ENCODE assay signal across 19 mouse cellular contexts in genomic region chr4:24248142-24249054, GRCm38 (mm10).
A peak's percentile ranks its signal among the peaks of the same experiment; 100 is the strongest.
DNase-seq lines count a peak whose midpoint lies in the region; ATAC-seq lines count a peak whose summit lies in the region.
"Had no signal": no experiment of that assay in that cellular context is flagged by ENCODE, and none has a peak within 500 bp of the region (broad histone marks: within the 10 kb centered on the region; RNA-seq: fewer than 3 reads in every experiment).

No protein-coding gene starts in this region.

- no peak for DNase-seq in midbrain, embryonic 11.5 days (ENCODE audit: low spot score, missing footprints)
- DNase-seq in forebrain, embryonic 11.5 days (ENCODE audit: low spot score) = no peak
- DNase-seq in cerebellum, adult 18-20 months = no peak
- DNase-seq: adrenal gland, adult 8-10 months; adrenal gland, postnatal 36 days; cerebellum, adult 11 months; cerebellum, adult 9-10 months; cerebellum, postnatal 25 days; gastrocnemius, postnatal 25 days; heart, postnatal 4 days; kidney, adult 18-20 months had no signal

- peak; percentile 83 for ATAC-seq in midbrain, embryonic 13.5 days
- ATAC-seq in midbrain, embryonic 11.5 days (ENCODE audit: low FRiP score) = no peak; the same call in 1 of the 2 replicates
- peak; percentile 85 for ATAC-seq in forebrain, embryonic 11.5 days (replicated peaks; ENCODE audit: low FRiP score)
- peak; percentile 96 for ATAC-seq in forebrain, embryonic 15.5 days (replicated peaks)
- ATAC-seq in midbrain, embryonic 16.5 days = peak; percentile 79
- no peak for ATAC-seq in CD4-positive, CD25-positive, alpha-beta regulatory T cell, adult 4 months
- ATAC-seq: hindbrain, postnatal 0 days had no signal

- H3K4me1 ChIP-seq in midbrain, embryonic 13.5 days (replicated peaks) = peaks cover 7% of the 10 kb centered on the region; the same call in 1 of the 2 replicates
- H3K4me1 ChIP-seq in midbrain, embryonic 11.5 days (ENCODE audit: control insufficient read depth, insufficient read depth, low read length) = no peaks in the 10 kb centered on the region
- no peaks in the 10 kb centered on the region; the same call in 1 of the 2 replicates for H3K4me1 ChIP-seq in forebrain, embryonic 11.5 days (replicated peaks; ENCODE audit: control insufficient read depth, insufficient read depth, low read length)
- H3K4me1 ChIP-seq in forebrain, embryonic 15.5 days = peaks cover 15% of the 10 kb centered on the region
- H3K4me1 ChIP-seq in midbrain, embryonic 16.5 days (ENCODE audit: control insufficient read depth, insufficient read depth, low read length) = no peaks in the 10 kb centered on the region
- H3K4me1 ChIP-seq: embryonic facial prominence, embryonic 13.5 days; heart, embryonic 13.5 days had no signal

- H3K9me3 ChIP-seq in midbrain, embryonic 13.5 days = no peaks in the 10 kb centered on the region
- no peaks in the 10 kb centered on the region for H3K9me3 ChIP-seq in midbrain, embryonic 11.5 days (ENCODE audit: control insufficient read depth, low read length)
- no peaks in the 10 kb centered on the region for H3K9me3 ChIP-seq in forebrain, embryonic 11.5 days (ENCODE audit: control insufficient read depth, low read length)
- no peaks in the 10 kb centered on the region for H3K9me3 ChIP-seq in forebrain, embryonic 15.5 days
- H3K9me3 ChIP-seq in midbrain, embryonic 16.5 days (replicated peaks; ENCODE audit: control insufficient read depth, low read length, poor library complexity, severe bottlenecking) = no peaks in the 10 kb centered on the region
- H3K9me3 ChIP-seq: embryonic facial prominence, embryonic 13.5 days; heart, embryonic 13.5 days; hindbrain, embryonic 13.5 days had no signal

- 58% methylated on average over 6 of the region's 6 CpGs for whole genome bisulfite sequencing in midbrain, embryonic 13.5 days
- WGBS in midbrain, embryonic 11.5 days = 79% methylated on average over 6 of the region's 6 CpGs
- 44% methylated on average over 6 of the region's 6 CpGs for WGBS in forebrain, embryonic 11.5 days
- 11% methylated on average over 6 of the region's 6 CpGs for WGBS in forebrain, embryonic 15.5 days
- 41% methylated on average over 6 of the region's 6 CpGs for WGBS in midbrain, embryonic 16.5 days

- no peaks in the 10 kb centered on the region for H3K27me3 ChIP-seq in midbrain, embryonic 13.5 days
- no peaks in the 10 kb centered on the region for H3K27me3 ChIP-seq in midbrain, embryonic 11.5 days (ENCODE audit: control insufficient read depth, insufficient read depth, low read length)
- no peaks in the 10 kb centered on the region for H3K27me3 ChIP-seq in forebrain, embryonic 11.5 days (ENCODE audit: control insufficient read depth, insufficient read depth, low read length)
- no peaks in the 10 kb centered on the region for H3K27me3 ChIP-seq in forebrain, embryonic 15.5 days
- H3K27me3 ChIP-seq in midbrain, embryonic 16.5 days (ENCODE audit: control insufficient read depth, insufficient read depth, low read depth, low read length) = no peaks in the 10 kb centered on the region
- H3K27me3 ChIP-seq: embryonic facial prominence, embryonic 13.5 days; heart, embryonic 13.5 days; hindbrain, embryonic 13.5 days had no signal

- H3K4me2 ChIP-seq in midbrain, embryonic 13.5 days (replicated peaks) = no peak overlapping the region
- H3K4me2 ChIP-seq in midbrain, embryonic 11.5 days = no peak overlapping the region
- 0 out of 2 replicates have a peak overlapping the region, but pooled peaks have one; percentile 11 for H3K4me2 ChIP-seq in forebrain, embryonic 11.5 days (ENCODE audit: low read depth, low read length, severe bottlenecking)
- no peak overlapping the region; the same call in 1 of the 2 replicates for H3K4me2 ChIP-seq in forebrain, embryonic 15.5 days (replicated peaks)
- H3K4me2 ChIP-seq in midbrain, embryonic 16.5 days (ENCODE audit: low read length) = no peak overlapping the region
- H3K4me2 ChIP-seq: embryonic facial prominence, embryonic 13.5 days; heart, embryonic 13.5 days; hindbrain, embryonic 13.5 days had no signal

- no peaks in the 10 kb centered on the region for H3K36me3 ChIP-seq in midbrain, embryonic 13.5 days
- no peaks in the 10 kb centered on the region for H3K36me3 ChIP-seq in midbrain, embryonic 11.5 days (ENCODE audit: control insufficient read depth, insufficient read depth, low read length)
- no peaks in the 10 kb centered on the region for H3K36me3 ChIP-seq in forebrain, embryonic 11.5 days (ENCODE audit: control insufficient read depth, insufficient read depth, low read length)
- no peaks in the 10 kb centered on the region for H3K36me3 ChIP-seq in forebrain, embryonic 15.5 days
- no peaks in the 10 kb centered on the region for H3K36me3 ChIP-seq in midbrain, embryonic 16.5 days (ENCODE audit: control insufficient read depth, insufficient read depth, low read length)
- H3K36me3 ChIP-seq: embryonic facial prominence, embryonic 13.5 days; heart, embryonic 13.5 days; hindbrain, embryonic 13.5 days had no signal

- H3K4me3 ChIP-seq in midbrain, embryonic 13.5 days (replicated peaks) = no peak overlapping the region
- H3K4me3 ChIP-seq in midbrain, embryonic 11.5 days (ENCODE audit: low read depth, low read length) = no peak overlapping the region
- no peak overlapping the region for H3K4me3 ChIP-seq in forebrain, embryonic 11.5 days (ENCODE audit: low read depth, low read length)
- no peak overlapping the region for H3K4me3 ChIP-seq in forebrain, embryonic 15.5 days
- no peak overlapping the region for H3K4me3 ChIP-seq in midbrain, embryonic 16.5 days (ENCODE audit: low read depth, low read length)
- H3K4me3 ChIP-seq: embryonic facial prominence, embryonic 13.5 days; heart, embryonic 13.5 days; hindbrain, embryonic 13.5 days had no signal

- H3K9ac ChIP-seq in midbrain, embryonic 13.5 days (replicated peaks) = no peak overlapping the region
- H3K9ac ChIP-seq in midbrain, embryonic 11.5 days (ENCODE audit: low read length) = no peak overlapping the region
- no peak overlapping the region for H3K9ac ChIP-seq in forebrain, embryonic 11.5 days (ENCODE audit: low read length)
- H3K9ac ChIP-seq in forebrain, embryonic 15.5 days (replicated peaks) = no peak overlapping the region
- no peak overlapping the region for H3K9ac ChIP-seq in midbrain, embryonic 16.5 days (ENCODE audit: low read depth, low read length)
- H3K9ac ChIP-seq: embryonic facial prominence, embryonic 13.5 days; heart, embryonic 13.5 days; hindbrain, embryonic 13.5 days had no signal

- no peak overlapping the region for H3K27ac ChIP-seq in midbrain, embryonic 13.5 days
- no peak overlapping the region for H3K27ac ChIP-seq in midbrain, embryonic 11.5 days (ENCODE audit: low read depth, low read length)
- H3K27ac ChIP-seq in forebrain, embryonic 11.5 days (ENCODE audit: low read depth, low read length) = peak overlapping the region; percentile 37; the same call in 1 of the 2 replicates
- peak overlapping the region; percentile 79 for H3K27ac ChIP-seq in forebrain, embryonic 15.5 days (replicated peaks)
- no peak overlapping the region for H3K27ac ChIP-seq in midbrain, embryonic 16.5 days (ENCODE audit: low read length)
- H3K27ac ChIP-seq: embryonic facial prominence, embryonic 13.5 days; heart, embryonic 13.5 days; hindbrain, embryonic 13.5 days; hindbrain, postnatal 0 days had no signal

Comparison
In these comparisons a context has a peak if more than half of its experiments do, and no peak if none do; other contexts are left out.
1. ATAC-seq: peak in midbrain, embryonic 13.5 days (single experiment), forebrain, embryonic 11.5 days (single experiment), forebrain, embryonic 15.5 days (single experiment) and midbrain, embryonic 16.5 days (single experiment); none in midbrain, embryonic 11.5 days (single experiment) and CD4-positive, CD25-positive, alpha-beta regulatory T cell, adult 4 months (single experiment).
2. H3K27ac ChIP-seq: peak in forebrain, embryonic 11.5 days (single experiment) and forebrain, embryonic 15.5 days (single experiment); none in midbrain, embryonic 13.5 days (single experiment), midbrain, embryonic 11.5 days (single experiment) and midbrain, embryonic 16.5 days (single experiment).